Mouse (Mus musculus) bone marrow macrophage, adult 2 months (primary cell): ENCODE measurements around the gene Xiap.
"Not testable (repeated sequence)": the region's sequence is repeated elsewhere in the genome, so short reads cannot be mapped to it uniquely, and the experiment has no call there.

Source experiments
- CTCF ChIP-seq: IDR thresholded peaks from 2 replicates; pipeline ENCODE4 v1.5.1; 2012; ENCODE audit warnings: low read depth, mild to moderate bottlenecking, low read length, moderate library complexity
- POLR2A ChIP-seq: IDR thresholded peaks from 2 replicates; pipeline ENCODE4 v1.6.1; 2012; ENCODE audit warnings: mild to moderate bottlenecking, low read depth, low read length, borderline replicate concordance

DNA sequence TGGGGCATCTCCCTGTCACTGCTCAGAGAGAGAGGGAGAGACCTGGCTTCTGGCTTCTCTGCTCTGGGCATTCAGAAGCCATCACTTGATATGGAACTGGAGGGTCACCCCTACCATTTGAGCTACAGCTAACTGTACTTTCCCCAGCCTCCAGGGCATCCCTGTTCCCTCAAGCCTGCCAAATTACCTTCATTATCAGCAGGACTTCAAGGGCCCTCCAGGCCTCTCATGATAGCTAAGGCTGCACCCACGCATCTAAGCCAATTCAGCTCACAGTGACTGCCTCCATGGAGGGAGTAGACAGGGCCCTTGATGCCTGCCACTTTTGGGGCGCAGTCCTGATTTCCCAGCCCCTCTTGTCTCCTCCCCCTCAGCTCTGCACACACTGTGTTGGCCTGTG, 32.5 kb upstream of the Xiap start:
- TF ChIP-seq CTCF, POLR2A: not testable (repeated sequence)
